Mouse (Mus musculus): Measurements from ENCODE around the gene Castor1.
"Not testable (repeated sequence)": the region's sequence is repeated elsewhere in the genome, so short reads cannot be mapped to it uniquely, and the experiment has no call there.

Castor1 gene

DNA sequence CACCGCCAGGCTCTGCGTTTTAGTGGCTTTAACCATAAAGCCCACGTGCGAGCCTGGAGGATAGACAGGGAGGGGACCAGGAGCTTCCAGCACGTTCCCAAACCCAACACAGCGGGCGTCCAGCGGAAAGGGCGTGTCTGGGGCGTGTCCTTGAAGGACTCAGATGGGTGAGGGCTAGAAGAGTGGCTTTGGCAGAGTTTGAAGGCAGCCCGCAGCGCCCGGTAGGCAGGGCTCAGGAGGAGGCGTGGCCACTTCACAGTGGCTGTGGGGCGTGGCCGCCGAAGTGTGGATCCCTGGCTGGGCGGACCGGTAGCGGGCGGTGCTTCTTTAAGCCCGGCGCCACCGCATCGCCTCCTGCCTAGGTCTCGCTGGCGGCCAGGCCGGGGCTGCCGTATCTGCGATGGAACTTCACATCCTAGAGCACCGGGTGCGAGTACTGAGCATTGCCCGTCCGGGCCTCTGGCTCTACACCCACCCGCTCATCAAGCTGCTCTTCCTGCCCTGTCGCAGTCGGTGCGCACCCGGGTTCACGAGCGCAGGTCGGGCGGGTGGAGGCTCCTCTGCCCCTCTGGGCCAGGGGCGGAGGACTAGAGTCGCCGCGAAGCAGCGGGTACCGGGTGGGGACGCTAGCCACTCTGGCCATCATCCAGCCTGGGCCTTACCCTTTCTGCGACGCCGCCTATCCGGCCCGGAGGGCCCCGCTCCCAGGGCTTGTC lies at the start of gene Castor1:
Castor1 (plus strand) TSS at position 312 of the 716 bp plus-strand sequence.
- peak; percentile 96 to 98 for DNase-seq (ENCODE audit: low spot score in 2 of 2)

- peak; percentile 81 to 84 for DNase-seq (ENCODE audit: low spot score in 2 of 2)
These were observed 43.4 kb upstream of the Castor1 start for GRCm38 (mm10) chr11:4174586-4174985.

DNA sequence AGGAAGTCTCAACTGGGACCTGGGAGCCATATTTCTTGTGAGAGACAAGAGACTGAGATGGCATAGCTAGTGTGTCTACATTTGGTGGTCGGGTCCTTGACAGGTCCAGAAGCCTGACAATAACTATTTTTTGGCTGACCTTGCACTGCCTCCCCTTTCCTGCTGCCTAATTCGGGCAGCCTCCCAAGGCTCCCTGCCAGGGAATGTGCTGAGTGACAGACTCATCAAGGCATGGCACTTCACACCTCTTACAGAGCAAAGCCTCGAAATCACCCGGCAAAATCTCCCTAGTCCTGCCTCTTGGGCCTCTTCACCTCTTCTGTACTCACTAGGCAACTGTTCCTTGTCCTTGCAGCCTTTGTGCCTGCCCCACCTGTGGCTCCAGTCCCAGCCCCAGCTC lies 40.3 kb upstream of the Castor1 start:
- DNase-seq (ENCODE audit: low spot score in 2 of 2) = peak; percentile 42 to 71

DNA sequence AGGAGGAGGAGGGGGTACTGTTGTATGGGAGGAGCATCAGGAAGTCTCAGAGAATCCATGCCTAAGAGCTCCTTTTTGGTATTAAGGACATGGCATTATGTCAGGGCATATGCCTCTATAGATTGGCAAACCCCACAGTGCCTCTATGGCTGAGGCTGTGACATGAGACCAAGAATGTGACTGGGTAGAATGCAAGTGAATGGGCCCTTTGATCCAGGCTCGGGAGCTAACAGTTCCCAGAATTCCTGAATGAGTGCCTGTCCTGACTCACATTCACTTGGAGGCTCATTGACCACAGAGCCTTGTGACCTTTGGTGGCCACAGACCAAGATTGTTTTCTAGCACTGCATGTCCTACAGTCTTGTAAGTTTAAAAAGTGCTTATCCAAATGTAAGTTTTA lies 36.0 kb upstream of the Castor1 start:
- DNase-seq (ENCODE audit: low spot score in 2 of 2) = no peak

- no peak for DNase-seq (ENCODE audit: low spot score in 2 of 2)
These were observed 34.5 kb upstream of the Castor1 start for GRCm38 (mm10) chr11:4183511-4183910.

DNA sequence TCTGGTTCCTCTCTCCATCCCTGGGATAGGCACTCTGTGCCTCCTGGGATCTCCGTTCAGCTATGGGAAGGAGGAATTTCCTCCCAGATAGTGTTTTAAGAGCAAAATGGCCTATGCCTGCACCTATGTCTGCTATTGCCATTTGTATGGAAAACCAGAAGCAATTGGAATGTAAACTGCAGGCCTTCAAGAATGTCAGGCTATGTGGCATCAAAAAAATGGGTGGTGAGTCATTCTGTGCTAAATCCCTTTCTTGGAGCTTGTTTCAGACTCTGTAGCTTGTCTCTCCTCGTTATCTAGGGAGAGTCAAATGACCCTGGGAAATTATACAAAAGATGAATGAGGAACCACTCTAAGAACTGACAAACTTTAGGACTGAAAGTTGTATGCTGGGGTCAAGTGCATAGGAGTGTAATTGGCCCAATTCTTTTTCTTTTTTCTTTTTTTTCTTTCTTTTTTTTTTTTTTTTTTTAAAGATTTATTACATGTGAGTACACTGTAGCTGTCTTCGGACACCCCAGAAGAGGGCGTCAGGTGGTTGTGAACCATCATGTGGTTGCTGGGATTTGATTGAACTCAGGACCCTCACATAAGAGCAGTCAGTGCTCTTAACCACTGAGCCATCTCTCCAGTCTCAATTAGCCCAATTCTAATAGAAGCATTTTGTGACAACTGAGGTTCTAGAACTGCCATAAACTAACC lies 33.6 kb upstream of the Castor1 start:
- DNase-seq (ENCODE audit: low spot score in 2 of 2) = no peak

GRCm38 (mm10) chr11:4185480-4185879 lies 32.5 kb upstream of the Castor1 start:
- not testable (repeated sequence) for DNase-seq (ENCODE audit: low spot score in 2 of 2)

- peak; percentile 98 for DNase-seq (ENCODE audit: low spot score in 2 of 2)
These were observed 31.3 kb upstream of the Castor1 start, which contains the start of gene Tbc1d10a for GRCm38 (mm10) chr11:4186486-4187317. TSS of gene Tbc1d10a (plus strand) at chr11:4186789.

GRCm38 (mm10) chr11:4187318-4187700 lies 30.7 kb upstream of the Castor1 start:
- DNase-seq (ENCODE audit: low spot score in 2 of 2) = no peak

- peak in 1 of 2 experiments; percentile 37 for DNase-seq (ENCODE audit: low spot score in 2 of 2)
These were observed 28.8 kb upstream of the Castor1 start for GRCm38 (mm10) chr11:4189182-4189581.

- peak; percentile 63 to 78 for DNase-seq (ENCODE audit: low spot score in 2 of 2)
These were observed 27.3 kb upstream of the Castor1 start for GRCm38 (mm10) chr11:4190677-4191076.

DNA sequence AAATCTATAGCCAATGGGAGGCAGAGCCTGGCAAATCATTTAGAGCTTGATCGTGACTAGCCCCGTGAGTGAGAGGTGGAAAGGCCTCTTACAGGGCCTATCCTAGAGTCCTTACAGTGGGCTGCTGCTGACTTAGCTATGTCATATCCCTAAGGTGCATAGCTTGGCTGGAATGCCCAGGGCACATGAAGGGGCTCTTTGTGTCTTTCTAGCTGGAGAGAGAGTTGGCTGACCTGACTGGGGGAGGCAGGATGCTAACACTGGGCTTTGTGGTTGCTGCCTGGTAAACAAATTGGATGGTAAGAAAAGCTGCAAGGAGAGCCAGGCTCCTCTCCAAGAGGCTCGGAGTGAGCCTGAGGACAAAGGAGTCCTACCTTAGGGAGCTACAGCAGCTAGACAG lies 25.3 kb upstream of the Castor1 start:
- DNase-seq (ENCODE audit: low spot score in 2 of 2) = no peak

DNA sequence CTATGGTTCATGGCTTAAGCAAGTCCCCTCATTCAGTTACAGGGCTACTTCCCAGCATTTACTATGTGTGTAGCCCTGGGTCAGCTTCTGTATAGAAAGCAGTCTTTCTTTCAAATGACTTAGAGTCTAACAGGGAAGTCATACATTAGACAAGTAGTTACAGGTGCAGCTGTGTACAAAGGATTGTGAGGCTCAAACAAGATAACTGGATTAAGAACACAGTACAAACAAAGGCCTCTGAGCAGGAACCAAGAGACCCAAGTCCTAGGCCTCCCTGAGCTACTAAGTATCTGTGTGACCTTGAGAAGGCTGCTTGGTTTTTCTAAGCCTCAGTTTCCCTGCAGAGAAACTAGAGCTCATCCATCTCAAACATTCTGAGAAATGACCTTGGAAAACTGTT lies 24.6 kb upstream of the Castor1 start:
- no peak for DNase-seq (ENCODE audit: low spot score in 2 of 2)

DNA sequence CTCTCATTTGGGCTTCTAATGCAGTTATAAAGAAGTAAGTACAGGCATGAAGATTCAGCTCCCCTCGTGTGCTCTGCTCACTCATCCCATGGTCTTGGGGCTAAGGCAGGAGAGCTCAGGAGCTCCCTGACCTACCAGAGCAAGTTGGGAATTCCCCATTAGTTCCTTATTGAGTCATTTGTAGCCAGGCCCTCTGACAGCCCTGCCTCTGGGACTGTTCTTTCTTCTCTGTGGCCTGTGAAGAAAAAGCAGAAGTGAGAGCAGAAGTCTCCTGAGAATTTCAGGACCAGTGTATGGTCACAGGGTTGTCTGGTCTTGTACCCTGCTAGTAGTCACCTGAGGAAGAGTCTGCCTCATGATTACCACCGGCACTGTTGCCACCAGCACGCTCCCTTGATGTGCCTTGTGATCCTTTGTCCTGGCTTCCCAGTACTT lies 22.4 kb upstream of the Castor1 start:
- DNase-seq (ENCODE audit: low spot score in 2 of 2) = peak in 1 of 2 experiments; percentile 68

DNA sequence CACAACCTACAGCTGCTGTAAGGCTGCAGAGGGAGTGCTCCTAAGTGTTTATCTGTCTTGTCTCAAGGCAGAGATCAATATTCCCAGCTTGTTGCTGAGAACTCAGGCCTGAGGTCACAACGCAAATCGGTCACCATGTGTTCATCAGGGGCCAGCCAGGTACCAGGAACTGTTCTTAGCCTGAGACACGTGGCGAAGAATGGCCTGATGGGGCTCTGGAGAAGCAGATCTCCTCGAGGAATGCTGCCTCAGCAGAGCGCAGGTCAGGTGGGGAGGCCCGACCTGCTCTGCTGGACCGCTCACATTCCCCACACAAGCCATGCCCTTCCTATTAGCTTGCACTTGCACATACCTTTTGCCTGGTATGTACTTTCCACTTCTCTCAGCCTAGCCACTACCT lies 21.4 kb upstream of the Castor1 start:
- no peak for DNase-seq (ENCODE audit: low spot score in 2 of 2)

- DNase-seq (ENCODE audit: low spot score in 2 of 2) = no peak
These were observed 20.3 kb upstream of the Castor1 start for GRCm38 (mm10) chr11:4197691-4198090.

GRCm38 (mm10) chr11:4201981-4202700 lies 15.9 kb upstream of the Castor1 start:
- no peak for DNase-seq (ENCODE audit: low spot score in 2 of 2)

DNA sequence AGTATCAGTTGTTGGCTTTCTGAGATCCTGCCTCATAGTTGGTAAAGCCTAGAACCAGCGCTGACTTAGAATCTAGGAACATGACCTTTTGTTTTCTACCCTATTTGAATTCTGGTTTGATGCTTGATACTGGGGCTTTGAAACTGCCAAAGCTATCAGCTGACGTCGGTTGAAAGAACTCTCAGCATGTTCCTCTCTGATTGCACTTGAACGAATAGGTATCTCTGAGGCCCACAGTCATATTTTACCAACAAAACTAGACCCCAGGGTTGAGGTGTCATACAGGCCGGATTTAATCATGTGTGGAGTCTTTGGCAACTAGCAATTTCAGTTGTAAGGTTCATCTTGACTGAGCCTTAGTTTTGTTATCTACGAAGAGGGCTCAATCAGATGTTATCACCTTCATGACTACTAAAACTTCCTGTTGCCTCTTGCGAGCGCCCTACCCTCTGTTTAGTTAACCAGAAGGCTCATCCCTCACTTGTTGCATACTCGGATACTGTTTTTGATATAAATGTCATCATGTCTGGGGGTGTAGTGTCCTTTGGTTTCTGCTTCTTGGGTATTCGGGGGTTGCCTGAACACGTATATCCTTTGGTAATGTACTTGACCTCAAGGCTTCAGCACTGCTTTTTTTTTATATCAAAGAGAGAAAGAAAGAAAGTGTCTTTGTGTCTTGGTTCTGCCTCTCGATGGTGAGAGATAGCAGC lies 14.9 kb upstream of the Castor1 start:
- DNase-seq (ENCODE audit: low spot score in 2 of 2) = no peak

GRCm38 (mm10) chr11:4203705-4204074 lies 14.3 kb upstream of the Castor1 start:
- peak; percentile 90 to 92 for DNase-seq (ENCODE audit: low spot score in 2 of 2)

- no peak for DNase-seq (ENCODE audit: low spot score in 2 of 2)
These were observed 12.8 kb upstream of the Castor1 start for GRCm38 (mm10) chr11:4205097-4205655.

DNA sequence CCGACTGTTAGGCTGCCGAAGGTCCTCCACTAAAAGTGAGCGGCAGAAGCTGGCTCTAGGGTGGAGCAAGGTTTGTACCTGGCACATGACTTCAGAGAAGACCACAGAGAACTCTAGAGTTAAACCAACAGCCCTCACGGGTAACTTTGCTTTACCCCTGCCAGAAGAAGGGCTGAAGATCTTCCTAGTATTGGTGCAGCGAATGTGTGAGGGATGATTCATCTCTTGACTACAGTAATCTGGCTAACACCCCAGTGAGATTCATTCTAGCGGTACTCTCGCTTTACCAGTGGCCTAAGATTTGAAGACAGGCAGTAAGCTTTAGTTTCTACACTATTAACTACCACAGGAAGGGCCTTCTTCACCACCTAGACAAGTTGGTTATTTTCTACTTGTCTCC lies 12.1 kb upstream of the Castor1 start:
- DNase-seq (ENCODE audit: low spot score in 2 of 2) = no peak
